Mouse (Mus musculus): ENCODE data around the gene Rrp9. TPM values are rescaled to one million over a fixed set of nuclear protein-coding genes. Genes with fewer than 3 reads are reported as not detected.

The Rrp9 gene
- polyA plus RNA-seq, 1 experiment from 2014 or later: 40.2 TPM

- Histone ChIP-seq H3K36me3 (peaks cover 32% of the 10 kb centered on the region), H3K27me3 (no peaks in the 10 kb centered on the region), H3K4me3 (no peak overlapping the region), H3K9me3 (no peaks in the 10 kb centered on the region), H3K4me2 (no peak overlapping the region), H3K27ac (no peak overlapping the region), H3K4me1 (peaks cover 56% of the 10 kb centered on the region), H3K9ac (no peak overlapping the region)
- WGBS: 74% methylated on average over 5 of the region's 5 CpGs
- ATAC-seq (ENCODE audit: insufficient number of reproducible peaks, low FRiP score, low TSS enrichment, low read depth): no peak
Observed at GRCm38 (mm10) chr9:106457920-106458319, 17.8 kb upstream of the Rrp9 start.

- Histone ChIP-seq H3K4me2 (no peak overlapping the region), H3K27ac (no peak overlapping the region), H3K4me3 (no peak overlapping the region), H3K9me3 (no peaks in the 10 kb centered on the region), H3K36me3 (peaks cover 40% of the 10 kb centered on the region), H3K4me1 (peaks cover 53% of the 10 kb centered on the region), H3K27me3 (0 out of 2 replicates have a peak, but pooled peaks cover 5% of the 10 kb centered on the region), H3K9ac (no peak overlapping the region)
- WGBS: 80% methylated on average over 15 of the region's 15 CpGs
- ATAC-seq (ENCODE audit: insufficient number of reproducible peaks, low FRiP score, low TSS enrichment, low read depth): no peak
Observed at GRCm38 (mm10) chr9:106459946-106460345, 15.8 kb upstream of the Rrp9 start.

- Histone ChIP-seq H3K4me2 (no peak overlapping the region), H3K27me3 (0 out of 2 replicates have a peak, but pooled peaks cover 5% of the 10 kb centered on the region), H3K4me1 (peaks cover 53% of the 10 kb centered on the region), H3K4me3 (no peak overlapping the region), H3K9ac (no peak overlapping the region), H3K9me3 (no peaks in the 10 kb centered on the region), H3K36me3 (peaks cover 40% of the 10 kb centered on the region), H3K27ac (no peak overlapping the region)
- no peak for ATAC-seq (ENCODE audit: insufficient number of reproducible peaks, low FRiP score, low TSS enrichment, low read depth)
- 73% methylated on average over 18 of the region's 18 CpGs for WGBS
Observed at GRCm38 (mm10) chr9:106460401-106461025, 15.2 kb upstream of the Rrp9 start.

- H3K9ac ChIP-seq: no peak overlapping the region
- no peak overlapping the region for H3K4me2 ChIP-seq
- no peak overlapping the region for H3K4me3 ChIP-seq
- ATAC-seq (ENCODE audit: insufficient number of reproducible peaks, low FRiP score, low TSS enrichment, low read depth): no peak
- H3K9me3 ChIP-seq: no peaks in the 10 kb centered on the region
- peaks cover 40% of the 10 kb centered on the region for H3K36me3 ChIP-seq
- H3K27ac ChIP-seq: no peak overlapping the region
- peaks cover 52% of the 10 kb centered on the region for H3K4me1 ChIP-seq
- 0 out of 2 replicates have a peak, but pooled peaks cover 5% of the 10 kb centered on the region for H3K27me3 ChIP-seq
- WGBS: 90% methylated on average over 9 of the region's 9 CpGs
Observed at GRCm38 (mm10) chr9:106461026-106461415, 14.7 kb upstream of the Rrp9 start.

GRCm38 (mm10) chr9:106461641-106462429, 13.9 kb upstream of the Rrp9 start:
- peaks cover 40% of the 10 kb centered on the region for H3K36me3 ChIP-seq
- ATAC-seq (ENCODE audit: insufficient number of reproducible peaks, low FRiP score, low TSS enrichment, low read depth): no peak
- WGBS: 80% methylated on average over 16 of the region's 16 CpGs

GRCm38 (mm10) chr9:106462430-106462800, 13.3 kb upstream of the Rrp9 start:
- 90% methylated on average over 12 of the region's 12 CpGs for WGBS

More at GRCm38 (mm10) chr9:106461641-106462429, 13.9 kb upstream of the Rrp9 start:
- Histone ChIP-seq H3K4me1 (peaks cover 44% of the 10 kb centered on the region), H3K4me3 (no peak overlapping the region), H3K27ac (no peak overlapping the region), H3K9ac (no peak overlapping the region), H3K27me3 (0 out of 2 replicates have a peak, but pooled peaks cover 5% of the 10 kb centered on the region), H3K9me3 (no peaks in the 10 kb centered on the region), H3K4me2 (no peak overlapping the region)

GRCm38 (mm10) chr9:106463122-106464063, 12.4 kb upstream of the Rrp9 start:
- Histone ChIP-seq H3K4me3 (no peak overlapping the region), H3K36me3 (peaks cover 38% of the 10 kb centered on the region), H3K27me3 (0 out of 2 replicates have a peak, but pooled peaks cover 5% of the 10 kb centered on the region), H3K4me2 (no peak overlapping the region), H3K4me1 (peaks cover 32% of the 10 kb centered on the region), H3K27ac (no peak overlapping the region), H3K9ac (no peak overlapping the region), H3K9me3 (no peaks in the 10 kb centered on the region)
- ATAC-seq (ENCODE audit: insufficient number of reproducible peaks, low FRiP score, low TSS enrichment, low read depth): no peak
- 83% methylated on average over 21 of the region's 21 CpGs for WGBS

More at GRCm38 (mm10) chr9:106462430-106462800, 13.3 kb upstream of the Rrp9 start:
- H3K27me3 ChIP-seq: 0 out of 2 replicates have a peak, but pooled peaks cover 5% of the 10 kb centered on the region
- no peaks in the 10 kb centered on the region for H3K9me3 ChIP-seq
- peaks cover 38% of the 10 kb centered on the region for H3K36me3 ChIP-seq
- H3K27ac ChIP-seq: no peak overlapping the region
- no peak for ATAC-seq (ENCODE audit: insufficient number of reproducible peaks, low FRiP score, low TSS enrichment, low read depth)
- H3K4me2 ChIP-seq: no peak overlapping the region
- no peak overlapping the region for H3K4me3 ChIP-seq
- no peak overlapping the region for H3K9ac ChIP-seq
- peaks cover 39% of the 10 kb centered on the region for H3K4me1 ChIP-seq

GRCm38 (mm10) chr9:106464751-106465541, 10.8 kb upstream of the Rrp9 start:
- Histone ChIP-seq H3K4me1 (peaks cover 26% of the 10 kb centered on the region), H3K9me3 (no peaks in the 10 kb centered on the region), H3K4me2 (peak overlapping the region; percentile 98), H3K4me3 (peak overlapping the region; percentile 59), H3K9ac (peak overlapping the region; percentile 65), H3K27me3 (0 out of 2 replicates have a peak, but pooled peaks cover 5% of the 10 kb centered on the region), H3K27ac (peak overlapping the region; percentile 50), H3K36me3 (peaks cover 33% of the 10 kb centered on the region)
- 1% methylated on average over 98 of the region's 99 CpGs for WGBS
- ATAC-seq (ENCODE audit: insufficient number of reproducible peaks, low FRiP score, low TSS enrichment, low read depth): peak; percentile 50; the same call in 1 of the 2 replicates

- no peaks in the 10 kb centered on the region for H3K9me3 ChIP-seq
- 28% methylated on average over 26 of the region's 26 CpGs for WGBS
- H3K4me1 ChIP-seq: peaks cover 23% of the 10 kb centered on the region
- H3K27me3 ChIP-seq: 0 out of 2 replicates have a peak, but pooled peaks cover 5% of the 10 kb centered on the region
- peak within 1 kb of the TSS; percentile 50 for H3K27ac ChIP-seq
- no peak for ATAC-seq (ENCODE audit: insufficient number of reproducible peaks, low FRiP score, low TSS enrichment, low read depth)
- peak within 1 kb of the TSS; percentile 98 for H3K4me2 ChIP-seq
- peak within 1 kb of the TSS; percentile 59 for H3K4me3 ChIP-seq
- H3K36me3 ChIP-seq: peaks cover 27% of the 10 kb centered on the region
- peak within 1 kb of the TSS; percentile 65 for H3K9ac ChIP-seq
Observed at GRCm38 (mm10) chr9:106465571-106466200, 10.1 kb upstream of the Rrp9 start, which contains the start of gene Gpr62. Gene Gpr62 (minus strand): TSS chr9:106465938.

- Histone ChIP-seq H3K4me3 (no peak overlapping the region), H3K36me3 (peaks cover 19% of the 10 kb centered on the region), H3K27me3 (0 out of 2 replicates have a peak, but pooled peaks cover 5% of the 10 kb centered on the region), H3K9me3 (no peaks in the 10 kb centered on the region), H3K4me1 (peaks cover 29% of the 10 kb centered on the region), H3K9ac (no peak overlapping the region), H3K4me2 (no peak overlapping the region), H3K27ac (no peak overlapping the region)
- no peak for ATAC-seq (ENCODE audit: insufficient number of reproducible peaks, low FRiP score, low TSS enrichment, low read depth)
- 94% methylated on average over 6 of the region's 6 CpGs for WGBS
Observed at GRCm38 (mm10) chr9:106466721-106467120, 9.0 kb upstream of the Rrp9 start.
